In genomic region chr8:47913621-47914020, GRCm38 (mm10) we compare ENCODE assay signal across 23 mouse cellular contexts.
A peak's percentile ranks its signal among the peaks of the same experiment; 100 is the strongest.
DNase-seq lines count a peak whose midpoint lies in the region; ATAC-seq and TF ChIP-seq lines count a peak whose summit lies in the region.
"Had no signal": no experiment of that assay in that cellular context is flagged by ENCODE, and none has a peak within 500 bp of the region (broad histone marks: within the 10 kb centered on the region; RNA-seq: fewer than 3 reads in every experiment).

No protein-coding gene starts in this region.

- no peak overlapping the region for H3K4me2 ChIP-seq in kidney, embryonic 15.5 days
- H3K4me2 ChIP-seq: embryonic facial prominence, embryonic 12.5 days; forebrain, embryonic 12.5 days; heart, embryonic 11.5 days; heart, embryonic 15.5 days; hindbrain, embryonic 15.5 days had no signal

- peaks cover 33% of the 10 kb centered on the region for H3K4me1 ChIP-seq in kidney, adult 2 months (ENCODE audit: control insufficient read depth, insufficient read depth, low read length)
- H3K4me1 ChIP-seq in kidney, embryonic 15.5 days: peaks cover 37% of the 10 kb centered on the region
- H3K4me1 ChIP-seq: embryonic facial prominence, embryonic 12.5 days; forebrain, embryonic 12.5 days had no signal

- H3K9ac ChIP-seq in kidney, embryonic 15.5 days: no peak overlapping the region
- H3K9ac ChIP-seq: embryonic facial prominence, embryonic 12.5 days; forebrain, embryonic 12.5 days; heart, embryonic 15.5 days; hindbrain, embryonic 15.5 days had no signal

- H3K27me3 ChIP-seq in kidney, adult 2 months (replicated peaks; ENCODE audit: control insufficient read depth, insufficient read depth, low read length): no peaks in the 10 kb centered on the region
- no peaks in the 10 kb centered on the region for H3K27me3 ChIP-seq in kidney, embryonic 15.5 days
- H3K27me3 ChIP-seq: embryonic facial prominence, embryonic 12.5 days; forebrain, embryonic 12.5 days; heart, embryonic 15.5 days; hindbrain, embryonic 15.5 days had no signal

- H3K36me3 ChIP-seq in kidney, adult 2 months (ENCODE audit: control insufficient read depth, insufficient read depth, low read length): no peaks in the 10 kb centered on the region
- H3K36me3 ChIP-seq in kidney, embryonic 15.5 days: peaks cover 8% of the 10 kb centered on the region; the same call in 1 of the 2 replicates
- H3K36me3 ChIP-seq: forebrain, embryonic 12.5 days; heart, embryonic 15.5 days; hindbrain, embryonic 15.5 days had no signal

- peak; percentile 72 for DNase-seq in heart, adult 11 months
- no peak for DNase-seq in heart, adult 8-10 months (ENCODE audit: low spot score)
- DNase-seq in kidney, adult 2 months: peak; percentile 73
- peak; percentile 67 for DNase-seq in kidney, postnatal 14 days
- DNase-seq in frontal cortex, postnatal 25 days (ENCODE audit: low spot score in 2 of 2): no peak
- no peak for DNase-seq in heart, adult 9 months (ENCODE audit: low spot score in 2 of 2)
- DNase-seq: adrenal gland, postnatal 10 days; B cell, adult 2 months; cerebellum, adult 11-12 months; cerebellum, adult 9-10 months; cerebellum, postnatal 25 days; gastrocnemius, postnatal 14 days; heart, postnatal 14 days had no signal

- WGBS in kidney, adult 2 months: 42% methylated on average over 9 of the region's 9 CpGs
- 57% methylated on average over 9 of the region's 9 CpGs for WGBS in kidney, embryonic 15.5 days

- no peak for TF ChIP-seq CTCF in kidney, adult 2 months (conservative IDR thresholded peaks at IDR 0.05; ENCODE audit: insufficient read depth, insufficient read length, low read depth, low read length)

- no peak overlapping the region for H3K4me3 ChIP-seq in kidney, adult 2 months (ENCODE audit: insufficient read depth, low read depth, low read length)
- H3K4me3 ChIP-seq in kidney, embryonic 15.5 days (replicated peaks): no peak overlapping the region
- H3K4me3 ChIP-seq: embryonic facial prominence, embryonic 12.5 days; forebrain, embryonic 12.5 days; heart, embryonic 15.5 days; hindbrain, embryonic 15.5 days had no signal

- peaks cover 6% of the 10 kb centered on the region for H3K9me3 ChIP-seq in kidney, embryonic 15.5 days (replicated peaks)
- H3K9me3 ChIP-seq: G1E; heart, embryonic 15.5 days had no signal

- no peak for TF ChIP-seq POLR2A in kidney, adult 2 months (IDR thresholded peaks at IDR 0.05; ENCODE audit: low read depth, low read length)

- no peak overlapping the region for H3K27ac ChIP-seq in kidney, adult 2 months (ENCODE audit: insufficient read depth, low read depth, low read length)
- H3K27ac ChIP-seq in kidney, embryonic 15.5 days: no peak overlapping the region
- H3K27ac ChIP-seq: embryonic facial prominence, embryonic 12.5 days; forebrain, embryonic 12.5 days; heart, embryonic 15.5 days; hindbrain, embryonic 15.5 days had no signal

- peak; percentile 96 for ATAC-seq in kidney, embryonic 15.5 days (replicated peaks; ENCODE audit: low FRiP score)
- ATAC-seq in inflammation-experienced regulatory T-cells, adult 6 months: no peak
- ATAC-seq: CD4-positive, CD25-positive, alpha-beta regulatory T cell, adult 4 months; forebrain, embryonic 16.5 days had no signal

Comparison
In these comparisons a context has a peak if more than half of its experiments do, and no peak if none do; other contexts are left out.
1. DNase-seq: peak in heart, adult 11 months (single experiment), kidney, adult 2 months (single experiment) and kidney, postnatal 14 days (single experiment); none in heart, adult 8-10 months (single experiment), frontal cortex, postnatal 25 days (0 of 2) and heart, adult 9 months (0 of 2).